Mouse (Mus musculus): ENCODE measurements around the gene Parp16.

DNA sequence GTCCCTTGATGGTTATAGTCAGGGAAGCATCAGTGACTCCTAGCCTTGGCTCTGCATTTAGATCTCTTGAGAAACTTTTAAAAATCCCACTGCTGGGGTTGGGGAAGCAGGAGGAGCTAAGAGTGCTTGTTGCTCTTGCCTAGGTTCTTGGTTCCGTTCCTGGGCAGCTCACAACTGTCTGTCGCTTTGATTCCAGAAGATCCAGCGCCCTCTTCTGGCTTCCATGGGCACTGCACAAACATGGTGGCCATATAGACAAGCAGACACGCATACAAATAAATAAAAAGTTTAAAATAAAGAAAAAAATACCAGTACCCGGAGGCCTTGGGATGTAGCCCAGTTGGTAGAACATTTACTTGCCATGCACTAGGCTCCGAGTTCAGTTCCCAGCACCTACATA, 35.1 kb downstream of the Parp16 start:
- TF ChIP-seq POLR2A (IDR thresholded peaks at IDR 0.05; ENCODE audit: insufficient read depth, low read length) (no peak), CTCF (IDR thresholded peaks at IDR 0.05; ENCODE audit: low read depth, low read length) (peak; percentile 51)
